Mouse (Mus musculus) hindbrain, postnatal 0 days (tissue): ENCODE results near the gene Ptprd. TPM values are rescaled to one million over a fixed set of nuclear protein-coding genes. Genes with fewer than 3 reads are reported as not detected.

Experiments
- ATAC-seq: fragments of 200-750 bp; cut with Nextera tagmentation; 2 replicates; pipeline ENCODE4 v1.8.0; 2017; ENCODE audit warnings: mild to moderate bottlenecking, moderate TSS enrichment, moderate library complexity
- DNase-seq: peaks from one replicate; pipeline ENCODE4 v3.0.0-alpha.2; 2015; ENCODE audit warnings: low spot score
- H3K27ac ChIP-seq: fragments of 300-500 bp; sonication (generic); 2 replicates; pipeline ENCODE4 v1.5.1; 2014; ENCODE audit warnings: mild to moderate bottlenecking
- H3K27me3 ChIP-seq: fragments of 300-500 bp; sonication (generic); 2 replicates; pipeline ENCODE4 v1.6.1; 2014; ENCODE audit warnings: low read length, mixed read lengths; ENCODE audit not compliant: insufficient read depth
- H3K36me3 ChIP-seq: fragments of 300-500 bp; sonication (generic); 2 replicates; pipeline ENCODE4 v1.6.1; 2014; ENCODE audit warnings: low read length, mixed read lengths; ENCODE audit not compliant: insufficient read depth
- H3K4me1 ChIP-seq: fragments of 300-500 bp; sonication (generic); 2 replicates; pipeline ENCODE4 v1.6.1; 2014; ENCODE audit warnings: antibody characterized with exemption, low read length, mixed read lengths; ENCODE audit not compliant: insufficient read depth
- H3K4me2 ChIP-seq: fragments of 300-500 bp; sonication (generic); 2 replicates; pipeline ENCODE4 v1.6.1; 2014; ENCODE audit warnings: low read depth, mild to moderate bottlenecking, low read length, moderate library complexity, mixed read lengths
- H3K4me3 ChIP-seq: fragments of 300-500 bp; sonication (generic); 2 replicates; pipeline ENCODE4 v1.5.1; 2014; ENCODE audit warnings: low read length
- H3K9ac ChIP-seq: fragments of 300-500 bp; sonication (generic); replicated peaks from 2 replicates; pipeline ENCODE4 v1.6.1; 2014; ENCODE audit warnings: mild to moderate bottlenecking, low read length, moderate library complexity, mixed read lengths
- H3K9me3 ChIP-seq: fragments of 300-500 bp; sonication (generic); 2 replicates; pipeline ENCODE4 v1.6.1; 2016; ENCODE audit warnings: low read length, mixed read lengths
- CTCF ChIP-seq: IDR thresholded peaks from 2 replicates; pipeline ENCODE4 v1.5.1; 2016; ENCODE audit warnings: antibody characterized with exemption, control low read depth, low read depth
- WGBS: fragments of 180-500 bp; shearing (Covaris S2); extraction: QIAGEN DNeasy Blood & Tissue Kit; methylation state at CpG from one replicate; pipeline ENCODE4 v1.1.7; 2014; 5-methylcytosine and 5-hydroxymethylcytosine counted together
- polyA plus RNA-seq: library from polyadenylated mRNA; unstranded; fragments of >200 nt; fragmentation: Nextera tagmentation; extraction: Ambion mirVana; gene quantifications from 2 replicates; pipeline ENCODE4 v1.2.1, GENCODE M21; 2015
- total RNA-seq: library from RNA; depleted of rRNA; stranded (reverse); fragments of >200 nt; gene quantifications from 2 replicates; pipeline ENCODE4 v1.2.3, GENCODE M21; 2014

Ptprd gene
- total and polyA plus RNA-seq, 2 experiments from 2014 or later, result 56.3 to 96.0 TPM

DNA sequence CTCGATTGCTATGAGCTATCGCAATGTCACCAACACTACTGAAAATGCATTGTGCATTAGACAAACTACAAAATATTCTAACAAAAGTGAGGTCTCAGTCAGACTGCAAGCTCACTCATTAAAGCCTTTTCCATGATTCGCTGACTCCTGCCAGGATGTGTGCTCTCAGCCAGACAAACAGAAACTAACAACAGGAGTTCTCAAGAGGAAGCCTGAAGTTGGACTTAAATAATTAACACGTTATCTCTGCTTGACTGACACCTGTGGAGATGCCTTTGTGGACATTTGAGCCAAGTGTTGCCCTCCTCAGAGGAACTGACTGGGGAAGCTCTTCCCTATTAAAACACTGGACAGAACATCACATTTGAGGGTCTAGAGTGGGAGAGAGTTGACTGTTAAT lies 1928.9 kb downstream of the Ptprd start:
- Histone ChIP-seq H3K9me3 (no peaks in the 10 kb centered on the region), H3K4me1 (0 out of 2 replicates have a peak, but pooled peaks cover 2% of the 10 kb centered on the region), H3K4me2 (no peak overlapping the region), H3K4me3 (no peak overlapping the region), H3K27ac (no peak overlapping the region; the same call in 1 of the 2 replicates), H3K27me3 (no peaks in the 10 kb centered on the region), H3K36me3 (no peaks in the 10 kb centered on the region), H3K9ac (no peak overlapping the region)
- TF ChIP-seq CTCF, result no peak
- DNase-seq, result no peak
- 27% methylated on average over 4 of the region's 4 CpGs for WGBS
- 0 out of 2 replicates have a peak, but pooled peaks have one; percentile 21 for ATAC-seq

DNA sequence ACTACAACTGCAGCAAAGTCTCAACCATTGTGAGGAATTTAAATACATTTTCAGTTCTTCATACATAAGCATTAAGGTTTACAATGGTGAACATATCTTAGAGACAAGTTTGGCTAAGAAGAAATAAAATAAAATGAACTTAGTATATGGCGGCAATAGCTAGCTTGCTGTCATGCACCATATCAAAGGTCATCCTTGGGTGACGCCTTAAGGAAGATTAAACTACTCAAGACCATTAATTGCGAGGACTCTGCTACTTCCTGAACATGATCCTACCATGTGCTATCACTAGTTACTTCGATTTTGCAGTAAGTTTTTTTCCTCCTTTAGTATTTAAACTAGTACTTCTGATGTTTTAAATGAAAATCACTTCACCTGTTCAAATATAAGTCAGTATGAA lies 1949.0 kb downstream of the Ptprd start:
- Histone ChIP-seq H3K4me1 (no peaks in the 10 kb centered on the region; the same call in 1 of the 2 replicates), H3K27ac (no peak overlapping the region), H3K36me3 (no peaks in the 10 kb centered on the region), H3K27me3 (no peaks in the 10 kb centered on the region), H3K9me3 (no peaks in the 10 kb centered on the region), H3K4me3 (no peak overlapping the region), H3K4me2 (no peak overlapping the region), H3K9ac (no peak overlapping the region)
- no peak for TF ChIP-seq CTCF
- ATAC-seq, result no peak
- no peak for DNase-seq
- 87% methylated on average over 4 of the region's 4 CpGs for WGBS

DNA sequence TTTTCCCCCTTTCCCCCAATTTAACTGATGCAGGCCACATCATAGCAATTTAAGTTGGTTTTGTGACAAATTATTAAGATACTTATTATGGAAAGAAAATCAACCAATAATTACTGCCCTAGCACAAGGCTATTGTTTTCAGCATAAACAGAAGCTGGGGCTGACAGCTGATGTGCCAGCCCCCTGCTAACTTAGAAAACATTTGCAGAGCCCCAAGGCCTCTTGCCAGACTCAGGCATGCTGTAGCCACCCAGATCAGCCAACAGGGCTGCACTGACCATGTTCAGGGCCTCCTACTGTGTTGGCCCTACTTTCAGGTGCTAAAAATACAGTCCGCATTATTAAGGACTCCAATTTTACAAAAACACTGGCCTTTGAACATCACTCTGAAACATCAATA lies 1951.1 kb downstream of the Ptprd start:
- Histone ChIP-seq H3K27ac (peak overlapping the region; percentile 36; the same call in 1 of the 2 replicates), H3K4me2 (no peak overlapping the region), H3K9me3 (no peaks in the 10 kb centered on the region), H3K9ac (no peak overlapping the region), H3K4me3 (no peak overlapping the region), H3K27me3 (no peaks in the 10 kb centered on the region), H3K36me3 (no peaks in the 10 kb centered on the region), H3K4me1 (no peaks in the 10 kb centered on the region; the same call in 1 of the 2 replicates)
- ATAC-seq, result peak; percentile 56
- TF ChIP-seq CTCF, result no peak
- WGBS, result 41% methylated on average over 1 of the region's 1 CpGs
- peak; percentile 31 for DNase-seq

DNA sequence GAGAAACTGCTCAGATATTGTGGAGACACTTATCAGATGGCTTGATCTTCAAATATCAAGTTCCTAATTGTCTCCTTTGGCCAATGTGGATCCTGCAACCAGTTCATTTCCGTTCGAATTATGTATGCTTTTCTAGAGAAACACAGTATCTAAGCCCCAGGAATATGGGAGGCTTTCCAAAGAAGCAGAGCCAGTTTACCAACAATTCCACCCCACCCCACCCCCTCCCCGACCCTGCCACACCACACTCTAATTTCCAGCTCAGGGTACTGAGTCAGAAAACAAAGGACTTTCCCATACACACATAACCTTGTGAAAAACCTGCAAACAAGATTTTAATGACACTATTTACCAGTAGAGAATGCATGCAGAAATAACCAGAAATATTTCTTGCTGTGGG lies 1951.5 kb downstream of the Ptprd start:
- no peak overlapping the region for H3K4me3 ChIP-seq
- peak; percentile 55; the same call in 1 of the 2 replicates for ATAC-seq
- 34% methylated on average over 3 of the region's 3 CpGs for WGBS

DNA sequence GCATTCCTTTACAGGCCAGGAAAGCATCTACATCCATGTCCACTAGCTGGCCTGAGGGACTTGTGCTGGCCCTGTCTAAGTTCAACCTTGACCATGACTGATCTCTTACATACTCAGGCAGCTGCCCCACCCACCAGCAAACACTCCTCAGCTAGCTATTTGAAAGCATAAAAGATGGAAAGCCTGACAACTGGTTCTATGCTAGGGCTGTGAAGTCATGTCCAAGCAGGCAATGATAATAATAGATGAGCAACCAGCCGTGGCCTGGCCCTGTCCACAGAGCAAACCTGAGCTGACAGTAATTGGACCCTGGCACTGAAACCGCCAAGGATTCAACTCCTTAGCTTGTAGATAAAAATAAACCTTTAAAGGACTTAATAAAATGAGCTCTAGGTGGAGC lies 1952.1 kb downstream of the Ptprd start:
- peak; percentile 61 for ATAC-seq

More for the DNA sequence above, 1951.5 kb downstream of the Ptprd start:
- Histone ChIP-seq H3K9me3 (no peaks in the 10 kb centered on the region), H3K27me3 (no peaks in the 10 kb centered on the region), H3K36me3 (no peaks in the 10 kb centered on the region), H3K27ac (peak overlapping the region; percentile 36; the same call in 1 of the 2 replicates), H3K9ac (no peak overlapping the region), H3K4me2 (no peak overlapping the region), H3K4me1 (no peaks in the 10 kb centered on the region; the same call in 1 of the 2 replicates)
- no peak for TF ChIP-seq CTCF
- DNase-seq, result peak; percentile 50

DNA sequence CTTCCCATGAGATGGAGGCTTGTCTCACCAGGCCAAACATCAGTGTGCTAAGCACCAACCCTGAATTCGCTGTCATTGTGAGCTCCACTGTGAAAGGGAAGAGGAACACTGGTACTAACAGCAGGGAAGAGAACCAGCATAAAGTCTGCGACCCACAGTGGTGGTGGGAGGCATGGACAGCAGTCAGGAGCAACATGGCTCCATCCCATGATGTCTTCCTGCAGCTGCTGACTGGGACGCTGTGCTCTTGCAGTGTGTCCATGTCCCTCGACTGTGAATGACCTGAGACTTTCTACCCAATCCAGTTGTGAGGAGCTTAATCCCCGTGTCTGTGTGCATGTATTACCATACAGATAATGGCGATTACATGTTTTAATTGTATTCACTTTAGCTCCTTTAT lies 1967.4 kb downstream of the Ptprd start:
- peaks cover 1% of the 10 kb centered on the region; the same call in 1 of the 2 replicates for H3K4me1 ChIP-seq
- no peak overlapping the region for H3K4me3 ChIP-seq
- no peak overlapping the region for H3K27ac ChIP-seq
- DNase-seq, result peak; percentile 5
- H3K27me3 ChIP-seq, result no peaks in the 10 kb centered on the region
- ATAC-seq, result no peak
- H3K36me3 ChIP-seq, result no peaks in the 10 kb centered on the region
- peak; percentile 43 for TF ChIP-seq CTCF
- no peaks in the 10 kb centered on the region for H3K9me3 ChIP-seq
- H3K4me2 ChIP-seq, result no peak overlapping the region
- WGBS, result 49% methylated on average over 6 of the region's 6 CpGs
- H3K9ac ChIP-seq, result no peak overlapping the region

More for the DNA sequence above, 1952.1 kb downstream of the Ptprd start:
- Histone ChIP-seq H3K36me3 (no peaks in the 10 kb centered on the region), H3K9me3 (no peaks in the 10 kb centered on the region), H3K4me2 (no peak overlapping the region), H3K27me3 (no peaks in the 10 kb centered on the region), H3K4me3 (no peak overlapping the region), H3K9ac (no peak overlapping the region), H3K4me1 (no peaks in the 10 kb centered on the region; the same call in 1 of the 2 replicates), H3K27ac (peak overlapping the region; percentile 36; the same call in 1 of the 2 replicates)
- 39% methylated on average over 2 of the region's 2 CpGs for WGBS
- TF ChIP-seq CTCF, result no peak
- DNase-seq, result peak; percentile 25

DNA sequence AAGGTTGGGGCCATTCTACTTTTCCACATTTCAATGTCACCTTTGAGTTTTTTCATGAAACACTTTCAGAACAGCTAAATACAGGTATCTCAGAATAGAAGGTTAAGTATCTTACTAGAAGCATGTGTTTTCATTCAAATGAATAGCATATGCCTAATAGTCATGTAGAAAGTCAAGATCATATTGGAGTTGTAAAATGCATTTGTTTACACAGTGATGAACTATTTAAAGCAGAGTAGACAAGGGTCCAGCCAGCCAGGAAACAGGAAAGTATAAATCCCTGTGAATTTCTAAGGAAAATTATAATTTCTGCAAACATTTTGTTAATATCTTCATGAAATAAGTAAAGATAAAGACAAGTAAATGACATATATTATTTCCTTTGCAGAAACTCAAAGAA lies 1970.2 kb downstream of the Ptprd start:
- H3K27me3 ChIP-seq, result no peaks in the 10 kb centered on the region
- TF ChIP-seq CTCF, result no peak
- no peak for ATAC-seq
- H3K9ac ChIP-seq, result no peak overlapping the region
- H3K4me3 ChIP-seq, result no peak overlapping the region
- DNase-seq, result no peak
- H3K4me1 ChIP-seq, result peaks cover 4% of the 10 kb centered on the region; the same call in 1 of the 2 replicates
- H3K27ac ChIP-seq, result no peak overlapping the region
- H3K4me2 ChIP-seq, result no peak overlapping the region
- H3K9me3 ChIP-seq, result no peaks in the 10 kb centered on the region
- no peaks in the 10 kb centered on the region for H3K36me3 ChIP-seq
